Mouse (Mus musculus): ENCODE results near the gene Olfr582.

Gene Olfr582

DNA sequence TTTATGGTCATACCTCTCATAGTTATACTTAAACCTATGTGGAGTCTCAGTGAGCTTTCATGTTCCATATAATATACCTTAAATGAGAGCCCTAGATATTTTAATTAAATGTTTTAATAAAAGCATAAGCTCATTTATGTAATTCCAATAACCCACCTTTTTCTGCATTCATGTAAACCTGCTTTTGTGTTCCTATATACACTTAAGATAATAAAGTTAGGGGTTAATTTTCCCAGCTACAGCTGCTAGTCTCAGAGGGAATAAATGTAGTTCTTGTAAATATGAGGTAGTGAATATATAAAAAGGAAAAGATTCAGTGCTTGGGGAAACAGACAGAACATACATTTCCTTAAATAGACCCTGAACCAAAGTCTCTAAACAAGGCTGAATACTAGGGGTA is at the start of gene Olfr582:
Olfr582 (plus strand) TSS at position 301 of the 400 bp plus-strand sequence.
- DNase-seq (ENCODE audit: low spot score), result no peak

- no peak for DNase-seq (ENCODE audit: low spot score)
Measured at GRCm38 (mm10) chr7:102989224-102989623, 48.6 kb upstream of the Olfr582 start, which contains the start of gene Olfr578. Olfr578 (minus strand) TSS chr7:102989324.

DNA sequence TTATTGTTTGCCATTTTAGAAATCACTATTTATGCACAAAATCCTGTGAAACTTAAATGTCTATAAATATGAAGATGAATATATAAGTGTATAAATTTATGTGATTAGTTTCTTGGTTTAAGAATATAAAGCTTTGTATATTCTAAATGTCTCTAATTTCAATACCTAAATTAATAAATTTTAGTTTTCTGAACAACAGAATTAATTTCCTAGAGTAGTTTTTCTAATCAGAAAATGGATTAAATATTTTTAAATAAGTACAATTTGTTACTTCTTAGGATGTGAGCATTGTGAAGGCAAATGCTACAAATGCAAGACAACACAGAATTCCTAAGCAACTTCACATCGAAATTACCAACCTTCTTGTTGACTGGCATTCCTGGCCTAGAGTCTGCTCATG is 13.2 kb downstream of the Olfr582 start, which contains the start of gene Olfr583:
Olfr583 (plus strand) TSS at position 301 of the 400 bp plus-strand sequence.
- DNase-seq (ENCODE audit: low spot score), result no peak

- DNase-seq (ENCODE audit: low spot score), result no peak
Measured at GRCm38 (mm10) chr7:103081585-103081984, 43.8 kb downstream of the Olfr582 start, which contains the start of gene Olfr584. Olfr584 (plus strand) TSS chr7:103081885.

Data from MN1 (cell line).